Mouse (Mus musculus) c-Kit-positive CD71-positive TER-119-positive erythroid progenitor cells, embryonic 14.5 days (primary cell): Measurements from ENCODE around the gene Sorcs2.
A peak's percentile ranks its signal among the peaks of the same experiment; 100 is the strongest.

ENCODE experiments used
- DNase-seq: peaks from one replicate; pipeline ENCODE4 v3.0.0-alpha.2; 2013; ENCODE audit warnings: low spot score

Sorcs2 gene

GRCm38 (mm10) chr5:36069503-36070360 lies 328.2 kb downstream of the Sorcs2 start:
- no peak for DNase-seq

- no peak for DNase-seq
Observed at GRCm38 (mm10) chr5:36067651-36068181, 330.2 kb downstream of the Sorcs2 start.

GRCm38 (mm10) chr5:36057804-36058322 lies 340.1 kb downstream of the Sorcs2 start:
- no peak for DNase-seq

- no peak for DNase-seq
Observed at GRCm38 (mm10) chr5:36056921-36057320, 341.0 kb downstream of the Sorcs2 start.

GRCm38 (mm10) chr5:36055876-36056275 lies 342.1 kb downstream of the Sorcs2 start:
- no peak for DNase-seq

DNA sequence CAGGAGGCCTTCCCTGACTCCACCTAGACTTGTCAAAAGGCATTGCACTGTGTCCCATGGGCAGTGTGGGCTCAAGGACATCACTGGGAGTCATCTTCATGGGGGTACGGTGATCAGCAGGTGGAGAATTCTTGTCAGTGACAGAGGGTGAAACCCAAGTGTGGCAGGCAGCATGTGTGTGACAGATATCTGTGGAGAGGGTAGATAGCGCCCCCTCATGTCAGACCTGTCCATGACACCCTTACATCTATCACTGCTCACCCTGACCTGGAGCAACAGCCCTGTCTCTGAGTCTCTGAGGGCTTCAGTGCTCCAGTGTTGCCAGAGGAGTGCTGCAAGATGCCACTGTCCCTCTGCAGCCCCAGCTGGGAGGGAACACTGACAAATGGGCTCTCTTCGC lies 343.4 kb downstream of the Sorcs2 start:
- no peak for DNase-seq

DNA sequence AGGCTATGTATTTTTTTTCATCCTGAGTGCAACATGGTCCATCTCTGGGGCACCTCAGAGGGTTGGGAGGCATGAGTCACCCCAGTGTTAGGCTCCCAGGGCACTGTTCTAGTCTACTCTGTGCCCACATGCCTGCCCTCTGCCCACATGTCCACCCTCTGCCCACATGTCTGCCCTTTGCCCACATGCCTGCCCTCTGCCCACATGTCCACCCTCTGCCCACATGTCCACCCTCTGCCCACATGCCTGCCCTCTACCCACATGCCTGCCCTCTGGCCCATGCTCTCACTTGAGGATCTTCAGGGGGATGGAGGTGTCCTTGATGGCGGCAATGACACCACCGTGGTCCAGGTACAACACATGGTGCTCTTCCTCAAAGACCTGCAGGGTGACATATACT lies 354.8 kb downstream of the Sorcs2 start:
- no peak for DNase-seq

DNA sequence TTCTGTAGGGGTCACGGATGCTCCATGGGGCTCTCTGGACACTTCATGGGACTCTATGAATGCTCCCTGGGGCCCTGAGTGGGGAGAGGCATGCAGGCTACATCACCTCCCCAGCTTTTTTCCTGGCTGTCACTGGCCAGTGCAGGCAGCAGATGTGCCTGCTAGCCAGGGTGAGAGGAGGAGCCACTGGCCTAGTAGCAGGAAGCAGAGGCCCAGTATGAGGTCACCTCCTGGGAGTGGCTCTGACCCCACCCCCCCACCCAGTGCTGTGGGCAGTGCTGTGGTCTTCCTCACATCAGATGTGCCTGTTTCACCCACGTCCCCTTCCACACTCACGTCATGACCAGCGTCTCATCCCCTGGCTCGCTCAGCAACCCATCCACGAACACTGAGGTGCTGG lies 356.2 kb downstream of the Sorcs2 start:
- DNase-seq = no peak

DNA sequence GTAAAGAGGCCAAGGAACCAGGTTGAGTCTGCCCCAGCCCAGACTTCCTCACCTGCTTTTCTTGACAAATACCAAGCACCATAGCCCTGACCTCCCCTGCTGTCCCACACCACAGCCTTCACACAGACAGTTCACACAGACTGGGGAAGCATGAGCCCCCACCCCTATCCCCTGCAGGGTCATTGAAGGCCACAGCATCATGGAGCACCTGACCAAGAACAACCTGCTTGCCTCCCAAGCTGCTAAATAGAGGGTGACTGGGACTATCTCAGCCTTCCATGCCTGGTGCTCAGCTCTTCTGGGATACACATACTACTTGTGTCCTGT lies 356.7 kb downstream of the Sorcs2 start:
- no peak for DNase-seq

DNA sequence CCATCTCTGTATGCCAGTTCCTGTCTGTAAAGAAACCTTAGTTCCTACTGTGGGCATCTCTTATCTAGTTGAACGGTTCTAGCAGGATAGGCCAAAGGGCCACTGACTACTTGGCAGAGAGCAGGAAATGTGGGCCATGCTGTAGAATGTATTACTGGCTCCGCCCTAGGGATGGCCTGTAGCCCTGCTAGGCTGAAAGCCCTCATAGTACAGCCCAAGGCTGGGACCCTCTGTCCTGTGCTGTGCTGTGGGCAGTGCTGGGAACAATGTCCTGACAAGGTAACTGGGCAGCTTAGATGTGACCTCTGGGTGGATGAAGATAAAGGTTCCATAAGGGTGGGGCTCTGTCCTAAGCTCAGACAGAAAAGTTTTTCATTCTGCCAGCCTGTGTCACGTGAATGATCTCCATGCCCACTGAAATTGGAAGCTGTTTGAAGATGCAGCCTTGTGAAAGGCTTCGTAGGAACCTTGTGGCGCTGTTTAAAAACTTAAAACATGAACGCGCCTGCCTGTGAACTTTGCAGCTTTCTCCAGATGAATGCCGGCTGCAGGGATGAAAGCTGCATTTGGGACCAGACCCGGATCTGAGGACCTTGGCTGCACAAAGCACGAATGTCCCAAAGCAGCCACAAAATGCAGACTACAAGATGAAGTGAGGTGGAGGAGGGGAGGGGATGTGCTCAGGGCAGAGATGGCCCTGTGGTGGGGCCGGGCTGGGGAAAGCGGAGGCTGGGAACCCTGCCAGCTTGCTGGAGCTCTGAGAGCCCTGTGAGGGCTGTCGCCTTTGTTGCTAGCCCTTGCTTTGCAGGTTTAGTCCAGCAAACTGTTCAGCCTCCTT lies 357.3 kb downstream of the Sorcs2 start:
- no peak for DNase-seq

DNA sequence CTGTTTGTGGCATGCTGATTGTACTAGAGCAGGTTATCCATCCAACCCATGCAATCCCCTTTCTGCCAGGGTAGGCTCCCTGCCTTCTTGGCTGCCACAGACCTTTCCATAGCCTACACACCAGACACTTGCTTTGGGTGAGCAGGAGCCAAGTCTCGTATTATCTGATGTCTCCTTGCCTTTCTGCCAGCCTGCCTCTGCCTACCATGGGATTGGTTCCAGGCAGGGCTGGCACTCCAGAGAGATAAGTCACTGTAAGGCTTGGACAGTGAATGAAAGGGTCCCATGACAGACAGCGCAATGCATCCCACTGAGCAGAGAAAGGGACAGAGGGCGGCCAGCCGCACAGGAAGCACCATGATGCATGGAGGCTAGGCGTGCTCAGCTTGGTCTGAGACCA lies 358.3 kb downstream of the Sorcs2 start:
- DNase-seq = no peak

DNA sequence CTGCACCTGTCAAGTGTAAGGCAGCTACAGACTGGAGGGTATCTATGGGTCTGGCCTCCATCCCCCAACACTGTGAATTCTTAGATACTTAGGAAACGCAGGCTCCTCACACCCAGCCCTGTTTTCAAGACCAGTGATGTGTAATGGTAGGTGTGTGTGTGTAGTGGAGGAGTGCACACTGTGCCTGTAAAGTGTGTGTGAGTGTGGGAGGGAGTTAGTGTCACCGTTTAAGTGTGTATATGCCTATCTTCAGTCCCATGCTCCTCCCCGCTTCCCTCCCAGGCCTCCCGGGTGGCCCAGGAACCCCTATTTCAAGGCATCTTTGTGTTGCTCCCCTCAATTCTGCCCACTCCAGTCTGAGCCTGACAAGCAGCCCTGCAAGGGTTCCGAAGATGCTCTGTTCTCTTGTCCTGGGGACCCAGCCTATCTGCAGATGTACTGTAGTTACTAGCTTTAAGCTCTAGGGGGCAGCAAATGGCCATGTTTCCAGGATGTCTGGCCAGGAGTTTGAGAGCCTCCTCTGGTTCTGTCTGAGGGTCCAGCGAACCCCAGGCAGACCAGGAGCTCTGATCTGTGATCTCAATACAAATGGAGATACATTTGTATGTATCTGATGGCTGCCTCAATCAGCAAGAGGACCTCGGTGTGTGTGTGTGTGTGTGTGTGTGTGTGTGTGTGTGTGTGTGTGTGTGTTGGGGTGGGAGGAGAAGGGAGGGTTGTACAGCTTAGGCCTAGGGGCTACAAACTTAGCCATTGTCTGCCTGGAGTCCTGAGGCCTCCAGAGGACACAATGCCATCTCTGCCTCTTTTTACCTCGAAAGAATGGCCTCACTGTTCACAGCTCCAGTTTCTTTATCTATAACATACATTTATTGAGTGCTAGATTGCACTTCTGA lies 364.2 kb downstream of the Sorcs2 start:
- peak; percentile 23 for DNase-seq

DNA sequence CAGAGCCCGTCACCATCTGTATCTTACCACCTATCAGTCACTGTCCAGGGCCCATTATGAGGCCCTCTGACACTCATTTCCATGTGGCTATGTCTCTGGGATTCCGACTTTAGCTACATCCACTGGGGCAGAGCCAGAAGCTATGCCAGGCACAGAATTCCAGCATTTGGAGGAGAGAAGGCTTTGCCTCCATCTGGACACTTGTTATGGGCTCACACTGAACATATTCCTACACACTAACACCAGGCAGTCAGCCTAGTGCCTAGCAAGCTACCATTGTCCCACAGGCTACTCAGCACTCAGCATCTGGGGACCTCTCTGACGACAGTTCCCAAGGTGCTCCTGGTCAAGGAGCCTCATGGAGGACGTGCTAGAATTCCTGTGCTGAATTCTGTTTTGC lies 372.9 kb downstream of the Sorcs2 start:
- DNase-seq = no peak

DNA sequence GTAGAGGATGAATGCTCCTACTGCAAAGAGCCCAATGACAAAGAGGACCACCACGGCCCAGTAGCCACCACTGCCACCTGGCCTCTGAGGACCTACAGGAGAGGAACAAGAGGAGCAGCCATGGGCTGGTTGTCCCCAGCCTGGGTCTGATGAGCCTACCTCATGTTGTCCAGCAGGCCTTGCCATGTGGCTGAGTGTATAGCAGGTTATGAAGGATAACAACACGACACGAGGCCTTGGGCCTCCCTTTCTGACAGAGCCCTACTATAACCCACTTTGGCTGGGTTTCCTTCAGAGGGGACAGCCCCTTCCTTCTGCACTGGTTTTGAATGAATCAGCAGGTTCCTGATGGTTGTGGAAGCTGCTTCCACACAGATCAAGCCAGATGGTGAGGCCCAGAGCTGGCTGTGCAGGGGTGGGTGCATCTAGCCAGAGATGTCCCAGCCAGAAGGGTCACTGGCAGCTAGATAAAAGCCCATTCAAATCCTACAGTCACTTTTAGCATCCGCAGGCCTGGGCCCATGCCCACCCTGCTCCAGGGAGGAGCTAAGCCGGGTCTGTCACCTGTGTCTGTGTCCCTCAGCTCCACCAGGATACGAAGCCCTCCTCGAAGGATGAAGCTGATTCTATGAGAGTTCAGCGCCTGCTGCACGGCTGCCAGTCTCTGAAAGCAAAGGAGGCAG lies 373.8 kb downstream of the Sorcs2 start:
- no peak for DNase-seq

DNA sequence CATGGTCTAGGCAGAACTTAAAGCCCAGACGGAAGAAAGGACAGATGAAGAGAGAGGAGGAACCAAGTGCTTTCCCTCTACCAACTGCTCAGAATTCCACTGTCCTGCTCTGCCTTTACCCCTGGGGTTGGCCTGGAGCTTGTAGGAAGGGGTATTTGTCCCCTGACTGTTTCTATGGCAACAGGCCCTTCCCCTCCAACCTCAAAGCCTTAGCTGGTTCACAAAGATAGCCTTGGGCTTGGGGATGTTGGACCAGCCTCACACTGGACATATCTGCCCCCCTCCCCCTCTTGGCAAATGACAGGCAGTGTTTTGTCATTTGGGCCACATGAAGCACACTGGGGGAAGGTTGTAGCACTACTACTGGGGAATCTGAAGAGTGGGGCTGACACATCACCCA lies 375.6 kb downstream of the Sorcs2 start:
- DNase-seq = no peak

GRCm38 (mm10) chr5:36021091-36021490 lies 376.8 kb downstream of the Sorcs2 start:
- DNase-seq = no peak

DNA sequence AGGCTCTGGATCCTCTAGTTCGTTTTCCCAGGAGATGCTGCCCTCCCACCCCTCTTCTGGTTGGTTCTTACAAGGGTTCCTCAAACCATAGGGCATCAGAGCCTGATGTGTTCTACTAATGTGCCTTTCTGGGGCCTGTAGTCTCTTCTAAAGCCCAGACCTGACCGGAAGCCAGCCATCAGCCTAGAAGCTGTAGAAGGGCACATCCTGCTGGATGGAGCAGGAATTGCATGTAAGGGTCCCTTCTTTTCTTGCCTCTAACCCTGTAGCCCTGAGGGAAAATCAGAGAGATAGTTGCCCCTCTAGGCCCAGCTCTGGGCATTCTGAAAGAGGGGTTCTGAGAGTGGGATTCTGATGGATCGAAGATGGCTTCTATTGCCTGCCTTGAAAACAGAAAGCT lies 379.6 kb downstream of the Sorcs2 start:
- DNase-seq = peak; percentile 10

GRCm38 (mm10) chr5:36009405-36009804 lies 388.5 kb downstream of the Sorcs2 start:
- no peak for DNase-seq

GRCm38 (mm10) chr5:36007649-36008048 lies 390.3 kb downstream of the Sorcs2 start:
- no peak for DNase-seq

- no peak for DNase-seq
Observed at GRCm38 (mm10) chr5:36006586-36006985, 391.4 kb downstream of the Sorcs2 start.

DNA sequence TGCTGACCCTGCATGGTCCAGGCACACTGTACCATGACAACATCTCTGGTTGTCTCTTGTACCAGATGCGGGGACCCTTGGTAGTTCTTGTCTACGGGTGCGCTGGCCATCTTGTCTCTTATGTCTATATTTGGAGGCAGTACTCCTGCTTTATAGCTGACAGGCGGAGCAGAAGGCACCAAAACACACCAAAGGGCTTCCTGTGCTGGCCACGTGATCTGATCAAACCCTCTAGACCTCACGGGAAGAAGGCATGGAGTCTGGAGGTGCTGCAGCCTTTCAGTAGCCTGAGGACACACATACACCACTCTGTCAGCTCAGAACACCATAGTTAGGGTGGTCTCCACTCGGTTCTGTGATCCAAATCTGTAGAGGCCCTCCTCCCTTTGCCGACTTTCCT lies 391.8 kb downstream of the Sorcs2 start:
- DNase-seq = no peak
